Mouse (Mus musculus) erythroblast, embryonic 14.5 days (primary cell): Measurements from ENCODE around the gene Npcd.

Experiments used
- GATA1 ChIP-seq: IDR thresholded peaks from 2 replicates; pipeline ENCODE4 v1.6.1; 2012; ENCODE audit warnings: low read length, inconsistent platforms, mixed read lengths
- TAL1 ChIP-seq: IDR thresholded peaks from 3 replicates; pipeline ENCODE4 v1.6.1; 2012; ENCODE audit warnings: low read length, inconsistent platforms, mixed read lengths

DNA sequence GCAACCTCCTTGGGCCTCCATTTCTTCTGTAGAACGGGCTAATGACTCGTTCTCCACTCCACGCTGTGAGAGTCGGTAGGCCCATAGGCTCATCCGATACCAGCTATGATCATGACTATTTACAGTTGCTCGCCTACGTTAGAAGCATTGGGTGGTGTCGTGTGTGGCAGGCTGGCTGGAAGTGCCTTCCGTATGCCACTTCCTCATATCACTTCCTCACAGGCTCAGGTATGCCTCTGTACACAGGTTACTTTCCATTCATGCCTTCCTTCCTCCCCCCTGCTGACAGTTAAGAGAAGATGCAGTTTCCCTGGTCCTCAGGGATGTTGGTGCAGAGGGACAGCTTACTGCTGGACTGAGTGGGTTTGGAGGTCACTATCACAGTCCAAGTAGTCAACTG is 41.0 kb downstream of the Npcd start:
- TF ChIP-seq GATA1 (no peak), TAL1 (no peak)
